Mouse (Mus musculus) liver, adult 2 months (tissue): ENCODE measurements around the gene U2surp.

Experiments
- CTCF ChIP-seq: fragments of 200-500 bp; IDR thresholded peaks from 2 replicates; pipeline ENCODE4 v1.5.1; 2011; ENCODE audit warnings: low read depth, low read length, control low read depth
- POLR2A ChIP-seq: fragments of 200-500 bp; IDR thresholded peaks from 2 replicates; pipeline ENCODE4 v1.6.1; 2011; ENCODE audit warnings: low read length, control low read depth; ENCODE audit not compliant: insufficient read depth; ENCODE audit errors: extremely low read depth

DNA sequence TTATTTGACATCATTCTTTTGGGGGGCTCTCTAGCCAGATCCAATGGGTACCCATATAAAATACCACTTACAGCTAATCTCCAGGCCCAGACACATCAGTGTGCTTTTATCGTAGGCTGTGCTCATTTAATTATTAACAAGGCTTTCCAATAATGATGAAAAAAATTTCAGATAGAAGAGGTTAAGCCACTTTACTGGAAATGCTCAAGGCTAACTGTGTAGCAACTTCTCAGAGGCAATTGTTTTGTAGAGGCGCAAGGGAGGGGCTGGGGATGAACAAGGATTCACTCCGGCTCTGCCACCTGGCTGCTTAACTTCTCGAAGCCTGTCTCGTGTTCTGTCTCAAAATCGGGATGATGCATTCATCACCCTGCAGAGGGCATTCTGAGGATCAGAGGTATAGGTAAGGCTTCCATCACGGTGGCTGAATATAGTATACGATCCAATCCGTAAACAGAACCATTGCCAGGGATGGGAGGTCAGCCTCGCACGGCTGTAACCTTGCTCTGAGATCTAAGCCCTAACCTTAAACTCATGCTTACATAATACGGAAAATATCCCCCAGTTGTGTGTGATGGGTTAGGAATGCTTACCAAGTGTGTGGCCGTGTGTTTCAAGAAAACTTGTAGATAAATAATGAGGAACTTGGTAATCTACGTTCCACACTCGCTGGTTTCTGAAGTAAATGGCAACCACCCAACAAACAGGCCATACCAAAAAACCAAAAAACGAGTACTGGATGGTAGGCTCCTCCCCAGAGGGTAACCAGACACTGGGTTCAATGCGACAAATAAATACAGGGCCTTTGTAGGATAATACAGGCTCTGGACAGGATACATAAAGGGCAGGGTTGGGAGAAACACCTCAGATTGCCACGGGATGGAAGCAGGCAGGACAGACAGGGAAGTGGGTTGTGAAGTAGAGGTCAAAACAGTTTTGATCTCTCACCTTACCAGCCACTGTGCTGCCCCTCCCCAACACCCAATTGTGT lies 42.7 kb upstream of the U2surp start:
- 0 out of 2 replicates have a peak, but pooled peaks have one; percentile 16 for TF ChIP-seq CTCF
- TF ChIP-seq POLR2A = no peak
